Mouse (Mus musculus) forebrain, embryonic 16.5 days (tissue): ENCODE measurements around the gene Ccl11. TPM values are rescaled to one million over a fixed set of nuclear protein-coding genes. Genes with fewer than 3 reads are reported as not detected.

Experiments used
- ATAC-seq: fragments of 200-750 bp; cut with Nextera tagmentation; 2 replicates; pipeline ENCODE4 v1.8.0; 2017; ENCODE audit warnings: mild to moderate bottlenecking, moderate library complexity
- H3K27ac ChIP-seq: fragments of 300-500 bp; sonication (generic); 2 replicates; pipeline ENCODE4 v1.5.1; 2014; ENCODE audit warnings: low read length, control low read depth
- H3K27me3 ChIP-seq: fragments of 300-500 bp; sonication (generic); replicated peaks from 2 replicates; pipeline ENCODE4 v1.6.1; 2014; ENCODE audit warnings: low read length; ENCODE audit not compliant: control insufficient read depth, insufficient read depth
- H3K36me3 ChIP-seq: fragments of 300-500 bp; sonication (generic); 2 replicates; pipeline ENCODE4 v1.6.1; 2014; ENCODE audit not compliant: control insufficient read depth, insufficient read depth
- H3K4me1 ChIP-seq: fragments of 300-500 bp; sonication (generic); replicated peaks from 2 replicates; pipeline ENCODE4 v1.6.1; 2014; ENCODE audit warnings: low read length; ENCODE audit not compliant: control insufficient read depth, insufficient read depth
- H3K4me2 ChIP-seq: fragments of 300-500 bp; sonication (generic); 2 replicates; pipeline ENCODE4 v1.6.1; 2014; ENCODE audit warnings: mild to moderate bottlenecking, low read length, control low read depth
- H3K4me3 ChIP-seq: fragments of 300-500 bp; sonication (generic); replicated peaks from 2 replicates; pipeline ENCODE4 v1.5.1; 2014; ENCODE audit warnings: mild to moderate bottlenecking, low read length, control low read depth
- H3K9ac ChIP-seq: fragments of 300-500 bp; sonication (generic); replicated peaks from 2 replicates; pipeline ENCODE4 v1.6.1; 2014; ENCODE audit warnings: low read depth, low read length, control low read depth
- H3K9me3 ChIP-seq: fragments of 300-500 bp; sonication (generic); 2 replicates; pipeline ENCODE4 v1.6.1; 2016; ENCODE audit warnings: low read length; ENCODE audit not compliant: control insufficient read depth
- WGBS: fragments of 180-500 bp; shearing (Covaris S2); extraction: QIAGEN DNeasy Blood & Tissue Kit; methylation state at CpG from one replicate; pipeline ENCODE4 v1.1.7; 2014; 5-methylcytosine and 5-hydroxymethylcytosine counted together
- polyA plus RNA-seq: library from polyadenylated mRNA; unstranded; fragments of >200 nt; fragmentation: Nextera tagmentation; extraction: Ambion mirVana; gene quantifications from 2 replicates; pipeline ENCODE4 v1.2.1, GENCODE M21; 2015

Gene Ccl11
- polyA plus RNA-seq, 1 experiment from 2014 or later: not detected

DNA sequence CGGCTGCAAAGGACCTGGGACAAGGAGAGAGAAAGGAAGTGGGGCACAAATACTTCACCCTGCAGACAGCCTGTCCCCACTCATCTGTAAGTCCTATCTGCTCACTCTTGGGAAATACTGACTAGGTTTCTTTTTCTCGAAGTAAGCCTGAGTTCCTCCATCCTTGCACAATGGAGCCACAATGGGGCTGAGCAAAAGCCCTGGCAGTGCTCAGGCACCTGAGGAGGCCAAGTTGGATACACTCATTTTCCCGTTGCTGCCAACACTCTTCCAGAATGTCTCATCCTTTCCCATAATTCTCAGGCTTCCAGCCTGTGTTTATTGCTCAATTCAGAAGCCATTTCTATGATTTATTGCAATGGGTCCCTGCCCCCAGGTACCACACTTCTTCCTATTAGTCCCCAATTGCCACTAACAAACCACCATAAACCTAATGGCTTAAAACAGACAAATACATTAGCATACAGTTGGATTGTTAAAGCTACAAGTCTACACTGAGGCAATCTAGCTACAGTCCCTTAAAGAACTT is 18.4 kb upstream of the Ccl11 start:
- no peak overlapping the region for H3K4me2 ChIP-seq
- H3K9ac ChIP-seq: no peak overlapping the region
- ATAC-seq: no peak
- H3K27ac ChIP-seq: no peak overlapping the region
- no peak overlapping the region for H3K4me3 ChIP-seq
- H3K9me3 ChIP-seq: no peaks in the 10 kb centered on the region
- H3K27me3 ChIP-seq: no peaks in the 10 kb centered on the region
- H3K36me3 ChIP-seq: no peaks in the 10 kb centered on the region
- H3K4me1 ChIP-seq: peaks cover 8% of the 10 kb centered on the region
- 59% methylated on average over 3 of the region's 3 CpGs for WGBS

DNA sequence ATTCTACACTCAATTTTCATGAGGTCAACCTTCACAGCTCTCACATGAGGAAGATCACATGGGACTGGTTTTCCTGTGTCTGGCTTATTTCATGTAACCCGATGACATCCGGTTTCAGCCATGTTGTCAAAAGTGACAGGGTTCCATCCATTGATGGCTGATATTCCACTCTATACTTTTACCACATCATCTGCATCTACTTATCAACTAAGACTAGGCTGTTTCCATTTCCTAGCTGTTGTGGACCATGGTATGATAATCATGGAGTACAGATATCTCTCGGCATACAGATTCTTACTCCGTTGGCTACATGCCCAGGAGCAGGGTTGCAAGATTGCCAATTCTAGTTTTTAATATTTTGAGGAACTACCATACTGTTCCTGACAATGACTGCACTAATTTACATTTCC is 15.9 kb upstream of the Ccl11 start:
- H3K4me1 ChIP-seq: no peaks in the 10 kb centered on the region
- no peak overlapping the region for H3K4me2 ChIP-seq
- 82% methylated on average over 4 of the region's 4 CpGs for WGBS
- H3K36me3 ChIP-seq: no peaks in the 10 kb centered on the region
- no peaks in the 10 kb centered on the region for H3K27me3 ChIP-seq
- no peak overlapping the region for H3K27ac ChIP-seq
- ATAC-seq: no peak
- H3K9me3 ChIP-seq: no peaks in the 10 kb centered on the region
- no peak overlapping the region for H3K4me3 ChIP-seq
- no peak overlapping the region for H3K9ac ChIP-seq

DNA sequence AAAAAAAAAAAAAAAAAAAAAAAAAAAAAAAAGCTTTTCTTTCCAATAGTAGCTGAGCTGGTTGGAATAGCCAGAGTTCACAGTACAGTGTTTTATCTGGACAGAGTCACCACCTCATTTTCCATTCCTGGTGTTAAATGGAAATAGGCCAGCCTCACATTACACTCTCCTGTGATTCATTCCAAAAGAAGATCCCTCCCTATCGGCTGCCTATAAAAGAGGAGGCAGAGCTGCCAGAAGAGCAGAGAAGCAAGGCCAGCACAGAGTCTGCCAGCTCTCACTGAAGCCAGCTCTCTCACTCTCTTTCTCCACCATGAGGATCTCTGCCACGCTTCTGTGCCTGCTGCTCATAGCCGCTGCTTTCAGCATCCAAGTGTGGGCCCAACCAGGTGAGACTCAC is 12.2 kb upstream of the Ccl11 start, which contains the start of gene Ccl7:
TSS of gene Ccl7 (plus strand) at position 242 of the 400 bp plus-strand sequence.
- 55% methylated on average over 3 of the region's 3 CpGs for WGBS
- Histone ChIP-seq H3K4me3 (no peak within 1 kb of the TSS), H3K4me1 (no peaks in the 10 kb centered on the region), H3K36me3 (no peaks in the 10 kb centered on the region), H3K27ac (no peak within 1 kb of the TSS), H3K4me2 (no peak within 1 kb of the TSS), H3K9ac (no peak within 1 kb of the TSS), H3K27me3 (no peaks in the 10 kb centered on the region), H3K9me3 (no peaks in the 10 kb centered on the region)
- peak; percentile 36; the same call in 1 of the 2 replicates for ATAC-seq

DNA sequence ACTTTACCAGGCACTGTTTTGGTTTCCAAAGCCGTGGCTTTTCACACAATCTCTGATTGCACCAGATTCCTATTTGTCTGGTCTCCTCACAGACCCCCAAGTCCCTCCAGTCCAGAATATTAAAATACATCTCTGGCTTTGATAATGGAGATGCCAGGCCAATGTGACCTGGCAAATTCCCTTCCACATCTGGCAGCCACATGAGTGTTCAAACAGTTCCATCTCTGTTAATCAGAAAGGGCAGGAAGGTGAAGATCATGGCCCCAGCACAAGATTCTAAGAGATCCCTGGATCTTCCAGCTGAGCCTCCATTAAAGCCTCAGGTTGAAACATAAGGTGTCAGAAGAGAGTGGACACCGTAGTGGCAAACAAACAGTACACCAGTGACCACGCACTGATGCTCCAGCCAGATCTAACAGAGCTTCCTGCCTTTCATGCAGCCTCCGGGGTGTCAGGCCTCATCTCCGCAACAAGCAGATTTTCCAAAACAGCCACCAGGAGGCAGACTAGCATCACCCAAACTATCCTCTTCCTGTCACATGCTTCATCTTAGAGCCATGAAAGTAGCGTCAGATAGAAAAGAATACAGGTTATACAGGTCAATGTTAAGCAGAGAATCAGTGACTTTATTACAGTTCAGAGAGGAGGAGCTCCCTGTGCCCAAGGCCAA is 9.7 kb upstream of the Ccl11 start:
- Histone ChIP-seq H3K27ac (no peak overlapping the region), H3K4me2 (no peak overlapping the region), H3K4me3 (no peak overlapping the region), H3K9ac (no peak overlapping the region), H3K4me1 (no peaks in the 10 kb centered on the region), H3K27me3 (no peaks in the 10 kb centered on the region), H3K9me3 (no peaks in the 10 kb centered on the region), H3K36me3 (no peaks in the 10 kb centered on the region)
- 53% methylated on average over 6 of the region's 6 CpGs for WGBS
- no peak for ATAC-seq

DNA sequence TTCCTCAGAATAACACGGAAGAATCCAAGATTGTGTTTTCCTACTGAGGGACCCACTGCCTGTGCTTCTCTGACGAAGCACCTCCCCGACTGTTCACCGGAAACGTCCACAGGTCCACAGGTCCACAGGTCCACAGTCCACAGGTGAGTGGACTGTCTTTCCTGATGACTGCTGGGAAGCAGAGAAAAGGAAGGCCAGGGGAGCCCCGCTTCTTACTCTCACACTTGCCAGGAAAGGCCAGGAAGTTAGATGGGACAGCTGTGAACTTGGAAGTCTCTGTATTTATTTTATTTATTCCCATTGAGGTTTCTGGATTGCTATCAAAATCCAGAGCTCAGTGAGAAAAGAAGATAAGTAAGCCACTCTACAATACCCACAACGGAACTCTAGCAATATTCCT is 3.8 kb upstream of the Ccl11 start:
- Histone ChIP-seq H3K36me3 (no peaks in the 10 kb centered on the region), H3K9me3 (no peaks in the 10 kb centered on the region), H3K27me3 (no peaks in the 10 kb centered on the region), H3K4me2 (no peak overlapping the region), H3K9ac (no peak overlapping the region), H3K4me3 (no peak overlapping the region), H3K4me1 (no peaks in the 10 kb centered on the region), H3K27ac (no peak overlapping the region)
- WGBS: 91% methylated on average over 7 of the region's 7 CpGs
- ATAC-seq: no peak

DNA sequence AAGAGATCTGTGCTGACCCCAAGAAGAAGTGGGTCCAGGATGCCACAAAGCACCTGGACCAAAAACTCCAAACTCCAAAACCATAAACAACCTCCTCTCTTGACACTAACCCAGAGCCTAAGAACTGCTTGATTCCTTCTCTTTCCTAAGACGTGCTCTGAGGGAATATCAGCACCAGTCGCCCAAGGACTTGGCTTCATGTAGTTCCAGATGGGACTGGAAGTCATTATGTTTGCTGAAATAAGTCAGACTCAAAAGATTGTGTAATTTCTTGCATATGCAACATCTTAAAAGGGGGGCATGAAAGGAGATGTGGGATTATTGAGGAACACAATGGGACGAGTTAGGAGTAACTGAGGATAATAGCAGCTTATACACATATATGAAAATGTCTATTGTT is 4.6 kb downstream of the Ccl11 start:
- Histone ChIP-seq H3K9ac (no peak overlapping the region), H3K36me3 (no peaks in the 10 kb centered on the region), H3K27me3 (no peaks in the 10 kb centered on the region), H3K4me1 (no peaks in the 10 kb centered on the region), H3K4me3 (no peak overlapping the region), H3K4me2 (no peak overlapping the region), H3K9me3 (no peaks in the 10 kb centered on the region), H3K27ac (no peak overlapping the region)
- ATAC-seq: no peak
- WGBS: 58% methylated on average over 3 of the region's 3 CpGs

DNA sequence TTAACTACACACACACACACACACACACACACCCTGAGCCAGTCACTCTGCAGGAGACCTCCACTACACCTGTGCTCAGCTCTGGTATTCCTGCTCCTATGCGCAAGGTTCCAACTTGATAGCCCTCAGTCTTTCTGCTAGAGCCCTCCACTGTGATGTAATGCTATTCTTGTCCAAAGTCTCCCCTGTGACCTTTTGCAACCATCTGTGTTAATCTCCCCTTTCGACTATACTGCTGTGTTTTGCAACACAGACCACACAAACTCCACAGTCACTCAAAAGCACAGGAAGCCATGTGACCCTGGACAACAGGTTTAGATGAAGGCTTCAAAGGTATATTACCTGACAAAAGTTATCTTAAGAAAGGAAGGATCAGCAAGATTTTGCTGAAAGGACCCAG is 5.8 kb downstream of the Ccl11 start:
- Histone ChIP-seq H3K9me3 (no peaks in the 10 kb centered on the region), H3K4me1 (no peaks in the 10 kb centered on the region), H3K4me3 (no peak overlapping the region), H3K27me3 (no peaks in the 10 kb centered on the region), H3K27ac (no peak overlapping the region), H3K4me2 (no peak overlapping the region), H3K9ac (no peak overlapping the region), H3K36me3 (no peaks in the 10 kb centered on the region)
- ATAC-seq: no peak
- WGBS: 73% methylated on average over 2 of the region's 2 CpGs

DNA sequence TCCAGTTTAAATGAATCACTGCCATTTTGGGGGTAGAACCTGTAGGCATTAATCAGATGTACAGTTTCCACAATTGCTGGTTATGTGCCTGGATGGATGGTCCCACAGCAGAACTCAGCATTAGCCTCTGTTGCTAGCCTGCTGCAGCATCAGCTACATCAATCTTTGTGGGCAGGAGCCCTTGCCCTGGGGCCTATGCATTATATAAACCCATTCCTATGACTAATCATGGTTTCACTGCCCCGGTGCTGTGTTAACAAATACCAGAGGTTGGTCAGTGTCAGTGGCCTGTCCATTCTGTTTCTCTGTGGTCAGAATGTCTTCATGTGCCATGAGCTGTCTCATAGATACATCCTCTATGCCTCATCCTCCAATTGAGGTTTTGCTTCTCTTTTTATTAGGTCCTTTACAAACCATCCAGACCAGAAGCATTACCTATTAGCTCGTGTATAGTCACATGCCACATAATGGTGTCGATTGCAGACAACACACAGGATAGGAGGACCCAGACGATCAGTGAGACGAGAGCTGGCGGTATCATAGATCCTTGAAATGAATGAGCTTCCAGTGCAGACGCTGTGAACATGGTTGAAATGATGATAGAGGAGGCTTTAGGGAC is 9.4 kb downstream of the Ccl11 start:
- Histone ChIP-seq H3K9me3 (no peaks in the 10 kb centered on the region), H3K9ac (no peak overlapping the region), H3K4me3 (no peak overlapping the region), H3K36me3 (no peaks in the 10 kb centered on the region), H3K27ac (no peak overlapping the region), H3K27me3 (no peaks in the 10 kb centered on the region), H3K4me1 (no peaks in the 10 kb centered on the region), H3K4me2 (no peak overlapping the region)
- WGBS: 88% methylated on average over 7 of the region's 7 CpGs
- ATAC-seq: no peak

DNA sequence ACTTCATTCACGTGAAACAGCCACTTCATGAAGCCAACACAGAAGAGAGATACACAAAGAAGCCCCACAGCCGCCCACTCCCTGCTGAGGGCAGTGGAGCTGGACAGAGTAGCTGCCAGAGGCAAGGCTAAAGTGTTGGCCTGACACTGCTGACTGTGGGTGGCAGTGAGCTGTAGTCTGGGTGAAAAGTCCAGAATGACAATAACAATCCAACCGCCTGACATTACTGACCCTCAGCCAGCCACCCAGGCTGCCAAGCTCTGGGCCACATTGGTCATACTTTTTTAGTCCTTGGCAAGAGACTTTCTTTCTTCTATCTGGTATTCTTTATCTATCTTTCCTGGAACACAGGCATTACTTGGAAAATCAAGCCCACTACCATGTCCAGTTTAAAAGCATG is 13.5 kb downstream of the Ccl11 start:
- Histone ChIP-seq H3K36me3 (no peaks in the 10 kb centered on the region), H3K4me1 (no peaks in the 10 kb centered on the region), H3K9ac (no peak overlapping the region), H3K4me2 (no peak overlapping the region), H3K9me3 (no peaks in the 10 kb centered on the region), H3K27me3 (no peaks in the 10 kb centered on the region), H3K27ac (no peak overlapping the region), H3K4me3 (no peak overlapping the region)
- ATAC-seq: no peak
- 78% methylated on average over 3 of the region's 3 CpGs for WGBS
